Mouse (Mus musculus): ENCODE data around the gene Tdrd9. TPM values are rescaled to one million over a fixed set of nuclear protein-coding genes. Genes with fewer than 3 reads are reported as not detected.
A peak's percentile ranks its signal among the peaks of the same experiment; 100 is the strongest.
"Not testable (repeated sequence)": the region's sequence is repeated elsewhere in the genome, so short reads cannot be mapped to it uniquely, and the experiment has no call there.

Gene Tdrd9
- total RNA-seq, 2 experiments from 2014 or later, result 0.22 to 0.54 TPM

DNA sequence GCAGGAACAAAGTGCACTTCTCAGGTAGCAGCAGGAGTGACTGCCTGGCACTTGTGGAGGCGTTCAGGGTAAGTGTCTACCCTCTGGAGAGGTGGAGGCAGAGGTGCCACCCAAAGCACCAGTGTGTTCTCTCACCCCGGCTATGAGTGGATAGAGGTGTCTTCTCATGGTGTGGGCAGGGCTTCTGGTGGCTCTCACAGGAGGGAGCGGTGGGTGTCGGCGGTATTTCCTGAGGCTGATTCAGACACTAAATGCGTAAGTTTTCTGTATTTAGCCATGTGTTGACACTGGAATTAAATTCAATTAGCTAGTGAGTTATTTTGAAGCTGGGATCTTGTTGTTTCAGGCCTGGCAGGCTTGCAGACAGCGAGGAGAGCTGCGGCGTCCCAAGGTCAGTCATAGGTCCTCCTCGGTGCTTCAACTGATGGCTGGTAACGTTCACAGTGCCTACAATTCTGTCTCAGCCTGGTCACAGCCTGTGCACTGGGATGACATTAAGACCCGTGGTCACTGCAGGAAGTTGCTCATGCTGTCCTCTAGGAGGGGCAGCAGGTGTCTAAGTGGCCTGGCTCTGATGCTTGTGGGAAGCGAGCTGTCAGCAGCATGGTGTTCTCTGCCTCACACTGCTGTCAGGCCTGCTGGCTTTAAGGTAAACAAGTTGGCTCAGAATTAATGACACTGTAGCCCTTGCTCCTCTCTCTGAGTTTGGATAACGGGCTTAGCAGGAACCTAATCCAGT lies 54.7 kb downstream of the Tdrd9 start:
- DNase-seq, result no peak

DNA sequence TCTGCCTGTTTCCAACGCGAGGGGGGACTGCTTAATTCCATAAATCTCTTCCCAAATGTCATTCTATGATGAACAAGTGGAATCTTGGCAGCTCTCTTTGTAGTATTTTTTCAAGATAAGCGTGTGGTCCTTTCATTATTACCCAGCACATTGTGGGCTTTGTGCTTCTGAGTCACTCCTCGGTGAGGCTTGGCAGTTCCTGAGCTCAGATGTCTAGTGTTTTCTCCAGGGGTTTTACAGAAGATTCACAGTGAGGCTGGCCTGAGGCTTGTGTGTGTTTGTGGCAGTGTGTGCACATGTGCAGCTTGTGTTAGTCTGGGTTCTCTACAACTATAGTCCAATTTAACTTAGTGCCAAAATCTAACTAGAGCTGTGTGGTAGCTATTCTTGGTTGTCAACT lies 56.0 kb downstream of the Tdrd9 start:
- DNase-seq, result no peak

DNA sequence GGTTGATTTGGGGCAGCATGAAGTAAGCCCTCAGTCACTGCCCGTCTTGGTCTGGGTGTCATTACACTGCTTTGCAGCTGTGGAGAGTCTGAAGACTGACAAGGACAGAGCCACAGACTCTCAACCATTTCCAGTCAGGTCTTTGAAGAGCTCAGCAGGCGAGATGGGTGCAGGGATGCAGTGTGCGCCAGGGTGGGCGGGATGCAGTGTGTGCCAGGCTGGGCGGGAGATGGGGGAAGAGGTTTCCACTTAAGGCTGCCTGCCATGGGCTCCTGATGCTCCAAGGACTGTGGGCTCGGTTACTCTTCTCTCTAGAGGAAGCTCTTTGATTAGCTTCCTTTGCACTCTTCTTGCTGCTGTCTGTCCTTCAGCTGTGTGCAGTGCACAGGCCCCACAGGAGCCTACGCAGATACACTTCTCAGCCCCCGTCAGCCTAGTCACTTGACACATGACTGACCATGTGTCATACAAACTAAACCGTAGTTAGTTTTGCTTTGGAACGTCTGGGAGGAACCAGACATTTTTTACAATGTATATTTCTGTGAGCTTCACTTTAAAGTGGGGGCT lies 62.1 kb downstream of the Tdrd9 start:
- no peak for DNase-seq

DNA sequence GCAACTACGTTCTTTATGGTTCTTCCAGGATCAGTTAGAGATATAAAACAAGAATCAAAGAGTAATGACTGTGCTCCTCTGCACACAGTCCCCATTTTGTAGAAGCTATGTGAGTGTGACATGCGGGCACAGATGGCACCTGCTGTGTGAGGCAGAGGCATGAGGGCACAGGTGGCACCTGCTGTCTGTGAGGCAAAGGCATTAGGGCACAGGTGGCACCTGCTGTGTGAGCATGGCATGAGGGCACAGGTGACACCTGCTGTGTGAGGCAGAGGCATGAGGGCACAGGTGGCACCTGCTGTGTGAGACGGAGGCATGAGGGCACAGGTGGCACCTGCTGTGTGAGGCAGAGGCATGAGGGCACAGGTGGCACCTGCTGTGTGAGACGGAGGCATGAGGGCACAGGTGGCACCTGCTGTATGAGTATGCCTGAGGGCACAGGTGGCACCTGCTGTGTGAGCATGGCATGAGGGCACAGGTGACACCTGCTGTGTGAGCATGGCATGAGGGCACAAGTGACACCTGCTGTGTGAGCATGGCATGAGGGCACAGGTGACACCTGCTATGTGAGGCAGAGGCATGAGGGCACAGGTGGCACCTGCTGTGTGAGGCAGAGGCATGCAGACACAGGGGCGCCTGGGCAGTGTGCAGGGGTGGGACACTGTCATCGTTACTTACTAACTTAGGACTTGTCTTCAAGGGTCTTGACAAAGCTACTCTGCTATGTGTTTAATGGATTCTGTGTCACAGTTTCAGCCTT lies 64.2 kb downstream of the Tdrd9 start:
- DNase-seq, result not testable (repeated sequence)

DNA sequence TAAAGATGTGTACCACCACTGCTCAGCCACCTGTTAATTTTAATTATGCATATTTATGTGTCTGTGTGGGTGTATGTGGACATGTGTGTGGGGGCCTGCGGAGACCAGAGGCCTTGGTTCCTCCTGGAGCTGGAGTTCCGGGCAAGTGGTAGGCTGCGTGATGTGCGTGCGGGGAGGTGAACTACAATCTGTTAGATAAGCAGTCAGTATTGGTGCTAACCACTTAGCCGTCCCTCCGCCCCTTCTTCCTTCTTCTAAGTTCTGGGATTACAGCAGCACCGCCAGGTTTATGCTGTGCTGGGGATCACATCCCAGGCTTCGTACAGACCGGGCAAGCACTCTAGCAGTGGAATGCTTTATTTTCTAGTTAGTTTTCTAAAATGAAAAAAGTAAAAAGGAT lies 67.1 kb downstream of the Tdrd9 start:
- DNase-seq, result no peak

DNA sequence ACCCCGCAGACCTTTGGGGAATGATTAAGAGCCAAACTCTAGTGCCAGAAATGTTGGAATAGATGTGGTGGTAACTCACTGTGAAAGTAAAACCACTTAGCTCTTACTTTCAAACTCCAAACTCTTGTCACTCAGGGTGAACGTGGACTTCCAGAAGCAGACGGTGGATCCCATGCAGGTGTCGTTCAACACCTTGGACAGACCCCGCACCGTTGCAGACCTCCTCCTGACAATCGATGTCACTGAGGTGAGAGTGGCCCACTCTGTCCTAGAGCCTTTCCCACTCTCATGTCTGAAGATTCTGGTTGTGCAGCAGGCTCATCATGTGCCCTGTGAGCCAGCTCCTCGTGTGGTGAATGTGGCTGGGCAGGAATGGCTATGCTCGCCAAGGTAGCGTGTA lies 67.8 kb downstream of the Tdrd9 start:
- DNase-seq, result no peak

DNA sequence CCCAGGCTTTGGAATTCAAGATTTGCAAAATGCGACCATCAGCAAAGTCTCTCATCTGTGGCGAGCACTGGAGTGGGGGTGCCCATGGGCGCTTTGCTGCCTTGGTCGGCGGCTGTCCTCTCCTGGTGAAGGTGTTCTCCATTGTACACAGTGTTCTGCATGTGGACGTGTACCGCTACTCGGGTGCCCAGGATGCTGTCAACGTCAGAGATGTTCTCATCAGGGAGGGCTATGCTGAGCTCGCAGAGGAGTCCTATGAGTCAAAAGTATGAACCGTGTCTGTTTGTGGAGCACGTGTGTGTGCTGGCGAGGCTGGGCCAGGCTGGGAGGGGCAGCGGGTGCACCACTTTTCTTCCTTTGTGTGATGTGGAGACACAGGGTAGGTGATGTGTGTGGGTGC lies 71.3 kb downstream of the Tdrd9 start:
- DNase-seq, result no peak

DNA sequence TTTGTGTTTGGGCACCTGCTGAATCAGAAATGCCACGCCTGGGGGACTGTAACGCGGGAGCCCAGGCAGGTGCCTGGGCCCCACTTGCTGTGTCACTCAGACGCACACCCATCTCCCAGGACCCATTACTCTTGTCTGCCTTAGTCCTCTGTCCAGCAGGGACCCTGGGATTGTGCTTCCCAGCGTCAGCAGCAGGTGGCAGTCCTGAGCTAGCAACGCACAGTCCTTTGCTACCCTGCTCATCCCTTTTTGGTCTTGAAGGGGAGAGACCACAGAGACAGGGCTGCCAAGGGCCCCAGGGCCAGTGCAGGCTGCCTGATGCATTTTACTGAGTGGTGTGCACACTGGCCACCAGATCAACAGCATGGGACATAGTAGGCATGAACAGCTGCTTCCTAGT lies 106.3 kb downstream of the Tdrd9 start:
- peak; percentile 48 to 88 for DNase-seq

DNA sequence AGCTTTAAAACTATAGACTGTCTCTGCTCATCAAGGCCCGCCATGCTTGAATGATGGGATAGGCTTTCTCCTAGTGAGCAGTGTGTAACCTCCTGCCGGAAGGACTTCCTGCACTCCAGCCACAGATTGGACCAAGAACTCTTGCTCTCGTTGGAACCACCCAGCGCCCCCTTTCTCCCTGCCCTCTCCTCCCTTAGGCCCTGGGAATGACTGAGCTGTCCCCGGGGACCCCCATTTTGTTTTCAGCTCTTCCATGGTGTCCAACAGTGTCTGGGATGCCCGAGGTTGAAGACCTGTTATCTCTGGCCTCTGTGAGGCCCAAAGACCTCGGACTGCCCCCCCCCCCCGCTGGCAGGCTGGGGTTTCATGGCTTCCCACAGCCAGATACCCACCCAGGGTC lies 108.6 kb downstream of the Tdrd9 start:
- DNase-seq, result no peak

DNA sequence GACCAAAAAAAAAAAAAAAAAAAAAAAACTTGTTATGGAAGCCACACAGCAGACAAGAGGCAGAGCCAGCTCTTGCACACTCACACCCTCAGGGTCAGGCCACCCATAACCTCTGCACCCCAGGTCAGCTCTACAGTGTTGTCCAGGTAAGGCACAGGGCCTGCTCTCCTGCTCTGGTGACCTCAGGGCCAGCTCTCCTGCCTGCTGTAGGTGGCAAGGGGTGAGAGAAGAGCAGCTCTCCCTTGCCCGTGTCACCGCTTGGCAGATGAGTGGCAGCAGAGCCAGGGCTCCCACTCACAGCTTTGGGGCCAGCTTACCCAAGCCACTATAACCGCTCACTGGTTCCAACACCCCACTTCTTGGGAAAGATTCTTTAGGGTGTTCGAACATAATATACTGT lies 109.6 kb downstream of the Tdrd9 start:
- no peak for DNase-seq

DNA sequence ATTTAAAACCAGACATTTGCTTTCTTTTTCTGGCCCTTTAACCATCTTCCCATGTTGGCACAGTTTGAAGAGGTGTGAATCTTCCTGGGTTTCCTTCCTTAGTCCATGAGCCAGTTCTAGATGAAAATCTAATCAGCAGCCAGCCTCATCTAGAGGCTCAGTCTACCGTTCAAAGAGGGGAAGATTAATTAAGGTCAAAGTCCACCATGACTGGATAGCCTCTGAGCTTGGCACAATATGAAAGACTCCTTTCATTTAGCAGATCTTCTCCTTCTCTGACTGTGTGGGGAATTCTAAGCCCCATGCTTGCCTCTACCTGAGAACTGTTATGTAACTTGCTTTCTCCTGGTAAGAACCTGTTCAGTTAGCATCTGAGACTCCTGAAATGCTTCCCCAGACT lies 110.9 kb downstream of the Tdrd9 start:
- no peak for DNase-seq

DNA sequence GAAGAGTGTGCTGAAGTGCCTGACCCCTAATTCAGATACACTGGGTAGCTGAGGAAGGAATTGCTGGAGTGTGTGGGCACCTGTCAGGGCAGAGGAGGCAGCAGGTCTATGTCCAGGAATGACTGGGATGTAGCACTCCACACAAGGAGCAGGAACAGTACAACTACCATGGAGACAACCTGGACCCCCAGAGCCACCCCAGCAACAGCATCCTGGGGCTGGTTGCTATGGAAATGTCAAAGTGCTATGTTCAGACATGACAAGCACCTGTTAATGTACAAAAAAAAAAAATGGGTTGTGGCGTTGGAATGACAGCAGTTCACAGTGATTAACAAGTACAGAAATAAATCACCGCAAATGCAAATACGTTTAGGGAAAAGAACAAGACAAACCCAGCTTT lies 114.9 kb downstream of the Tdrd9 start:
- DNase-seq, result no peak

DNA sequence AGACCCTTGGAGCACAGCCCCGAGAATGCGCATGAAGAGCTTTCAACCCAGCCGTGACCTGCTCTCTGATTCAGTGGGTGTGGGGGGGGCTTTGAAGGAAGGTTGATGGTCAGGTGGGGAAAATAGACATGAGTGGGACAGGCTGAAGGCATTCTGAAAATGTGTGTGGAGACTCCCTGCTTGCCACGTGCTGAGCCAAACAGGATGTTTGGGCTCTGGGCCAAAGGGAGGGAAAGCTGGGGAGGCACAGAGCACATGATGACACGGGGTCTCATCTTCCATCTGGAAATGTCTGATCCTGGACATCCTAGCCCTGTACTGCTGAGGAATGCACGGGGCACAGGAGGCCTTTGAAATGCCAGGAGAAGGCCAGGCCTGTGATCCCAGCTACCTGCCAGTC lies 115.4 kb downstream of the Tdrd9 start:
- no peak for DNase-seq

DNA sequence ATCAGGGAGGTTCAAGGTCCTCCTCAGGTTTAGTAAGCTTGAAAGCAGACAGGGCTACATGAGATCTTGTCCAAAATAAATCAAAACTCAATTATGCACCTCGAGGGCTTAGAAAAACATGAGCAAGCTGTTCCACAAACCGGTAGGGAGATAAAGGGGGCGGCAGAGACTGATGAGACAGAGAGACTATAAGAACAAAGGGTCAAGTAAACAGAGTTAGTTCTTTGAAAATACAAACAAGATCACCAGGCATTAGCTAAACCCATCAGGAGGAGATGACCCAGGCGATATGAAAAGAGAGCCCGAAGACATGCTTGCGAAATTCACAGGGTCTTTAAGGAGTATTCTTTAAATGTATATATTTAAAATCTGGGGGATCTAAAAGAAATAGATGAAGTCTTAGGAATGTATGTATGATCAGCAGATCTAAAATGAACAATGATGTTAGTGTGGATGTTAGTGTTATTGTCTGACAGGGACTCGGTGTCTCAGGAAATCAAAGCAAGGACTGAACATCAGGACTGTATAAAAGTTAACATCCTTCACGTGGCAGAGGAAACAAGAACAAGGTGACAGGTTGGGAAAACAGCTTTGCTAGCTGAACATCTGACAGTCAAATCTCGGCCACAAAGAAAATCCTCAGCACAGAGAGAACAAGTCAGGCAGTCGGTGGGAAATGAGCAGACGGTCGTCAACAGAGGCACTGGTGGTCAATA lies 117.4 kb downstream of the Tdrd9 start:
- no peak for DNase-seq

DNA sequence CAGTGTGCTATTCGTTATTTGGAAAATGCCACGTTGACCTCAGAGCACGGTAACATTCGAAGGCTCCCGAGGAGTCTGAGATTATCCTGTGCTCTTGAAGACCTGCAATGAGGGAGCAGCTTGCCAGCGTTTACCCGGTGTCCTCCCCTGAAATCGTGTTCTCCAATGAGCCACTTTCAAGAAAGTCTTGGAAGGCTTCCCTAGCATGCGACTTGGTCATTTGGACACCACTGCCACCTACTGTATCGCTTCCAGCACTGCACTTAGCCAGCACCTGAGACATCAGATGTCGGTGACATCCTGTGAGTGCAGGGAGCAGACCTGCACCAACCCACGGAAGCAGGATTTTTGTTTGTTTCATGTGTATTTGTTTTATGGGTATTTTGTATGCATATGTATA lies 119.7 kb downstream of the Tdrd9 start:
- DNase-seq, result peak; percentile 65 to 85

DNA sequence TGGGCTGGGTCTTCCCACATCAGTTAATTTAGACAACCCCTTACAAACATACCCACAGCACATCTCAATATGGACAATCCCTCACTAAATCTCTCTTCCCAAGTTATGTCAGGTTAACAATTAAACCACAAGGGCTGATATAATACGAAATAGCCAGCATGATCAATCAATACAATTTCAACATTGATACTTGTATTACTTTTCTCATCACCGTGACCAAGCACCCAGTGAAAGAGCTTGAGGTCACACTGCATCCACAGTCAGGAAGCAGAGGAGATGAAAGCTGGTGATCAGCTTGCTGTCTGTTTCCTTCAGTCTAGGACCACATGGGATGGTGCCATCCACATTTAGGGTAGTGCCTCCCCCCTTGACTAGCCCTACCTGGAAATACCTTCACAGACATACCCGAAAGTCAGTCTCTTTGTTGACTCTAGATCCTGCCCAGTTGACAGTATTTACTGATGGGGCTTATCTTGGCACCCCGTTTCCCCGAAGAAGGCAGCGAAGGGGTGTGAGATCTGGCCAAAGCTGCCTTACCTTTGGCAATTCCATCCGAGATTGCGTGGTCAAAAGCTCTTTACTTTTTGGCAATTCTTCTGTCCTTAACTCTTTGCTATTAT lies 123.0 kb downstream of the Tdrd9 start:
- DNase-seq, result no peak

DNA sequence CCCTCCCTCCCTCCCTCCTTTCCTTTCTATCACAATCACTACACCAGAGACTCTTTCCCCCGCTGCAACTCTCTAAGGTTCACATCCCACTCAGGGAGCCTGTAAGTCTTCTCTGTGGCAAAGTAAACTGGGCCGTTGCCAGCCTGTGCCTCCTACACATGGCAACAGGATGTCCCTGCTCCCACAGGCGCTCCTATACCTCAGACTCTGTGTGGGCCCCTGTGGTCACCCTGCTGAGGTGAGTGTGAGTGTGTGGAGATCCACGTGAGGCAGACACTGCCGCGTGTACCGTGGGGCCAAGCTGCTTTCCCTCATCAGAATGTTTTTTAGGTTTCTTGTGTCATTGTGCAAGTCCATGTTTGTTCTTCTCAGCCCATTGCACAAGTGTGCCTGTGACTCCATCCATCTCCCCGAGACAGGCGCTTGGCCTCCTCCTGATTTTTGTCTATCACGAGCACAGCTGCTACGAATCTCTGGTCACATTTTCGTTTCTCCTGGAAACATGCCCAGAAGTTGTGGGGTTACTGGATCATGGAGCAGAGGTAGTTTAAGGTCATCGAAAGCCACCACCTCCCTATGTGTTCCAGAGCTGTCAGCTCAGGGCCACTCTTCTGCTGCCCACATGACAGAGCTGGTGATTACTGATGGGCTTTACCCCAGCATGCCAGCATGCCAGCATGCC lies 124.8 kb downstream of the Tdrd9 start:
- DNase-seq, result peak; percentile 87 to 89

DNA sequence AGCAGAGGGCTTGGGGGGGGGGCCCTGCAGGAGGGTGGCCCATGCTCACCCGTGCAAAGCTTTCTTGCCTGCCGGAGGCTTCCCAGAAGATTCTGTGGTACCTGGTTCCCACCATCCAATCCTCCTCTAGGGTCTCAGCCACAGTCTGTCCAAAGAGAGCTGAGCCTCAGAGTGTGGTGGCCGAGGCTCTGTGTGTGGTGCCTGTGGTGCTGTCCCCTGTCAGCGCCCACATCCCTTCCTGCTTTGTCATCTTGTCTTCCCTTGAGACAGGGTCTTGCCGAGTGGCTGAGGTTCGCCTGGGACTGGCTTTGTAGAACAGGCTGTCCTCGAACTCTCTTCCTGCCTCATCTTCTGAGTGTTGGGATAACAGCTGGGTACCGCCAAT lies 125.4 kb downstream of the Tdrd9 start:
- DNase-seq, result no peak

DNA sequence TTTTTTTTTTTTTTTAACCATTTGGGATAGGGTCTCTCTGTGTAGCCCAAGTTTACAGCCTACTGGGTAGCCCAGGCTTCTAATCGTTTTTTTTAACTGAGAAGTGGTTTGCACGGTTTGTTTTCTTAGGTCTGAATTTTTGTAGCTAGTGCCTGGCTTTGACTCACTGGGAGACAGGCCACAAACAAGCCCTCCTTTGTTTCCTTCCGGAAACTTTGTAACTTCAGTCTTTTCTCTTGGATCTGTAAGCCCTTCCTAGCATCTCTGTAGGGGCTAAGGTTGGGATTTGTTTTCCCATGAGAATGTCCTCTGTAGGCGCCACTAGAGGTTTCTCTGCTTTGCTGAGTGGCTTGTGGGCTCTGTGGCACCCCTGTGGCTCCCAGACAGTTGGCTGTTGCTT lies 128.7 kb downstream of the Tdrd9 start:
- no peak for DNase-seq

DNA sequence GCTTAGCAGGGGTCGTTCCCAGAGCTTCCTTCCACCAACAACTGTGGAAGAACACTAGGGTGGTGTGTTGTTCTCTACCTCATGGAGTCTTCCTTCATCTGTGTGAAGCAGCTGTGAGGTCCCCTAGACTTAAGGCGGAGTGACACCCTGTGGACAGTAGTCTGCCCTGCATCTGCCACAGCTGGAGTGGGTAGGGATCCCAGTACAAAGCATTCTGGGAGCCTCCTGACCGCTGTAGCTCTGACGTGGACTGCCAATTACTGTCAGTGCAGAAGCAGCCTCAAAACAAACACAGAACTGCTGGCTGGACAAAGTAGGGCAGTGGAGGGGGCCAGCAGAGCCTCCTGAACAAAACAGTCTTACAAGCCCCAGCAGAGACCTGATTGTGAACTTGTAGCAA lies 129.7 kb downstream of the Tdrd9 start:
- peak; percentile 33 to 38 for DNase-seq

DNA sequence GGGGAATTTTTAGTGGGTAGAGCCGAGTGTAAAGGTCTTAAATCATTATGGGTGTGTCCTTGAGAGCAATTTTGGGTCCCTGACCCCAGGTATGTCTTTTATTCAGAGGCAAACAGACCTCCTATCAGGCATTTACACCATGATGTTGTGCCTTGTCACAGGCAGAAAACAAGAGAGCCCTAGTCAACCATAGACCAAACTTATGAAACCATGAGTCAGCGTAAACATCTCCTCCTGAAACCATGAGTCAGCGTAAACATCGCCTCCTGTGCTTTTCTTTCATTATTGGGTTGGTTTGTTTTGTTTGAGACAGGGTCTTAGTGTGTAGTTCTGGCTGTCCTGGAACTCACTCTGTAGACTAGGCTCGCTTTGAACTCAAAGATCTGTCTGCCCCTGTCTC lies 131.8 kb downstream of the Tdrd9 start:
- no peak for DNase-seq

DNA sequence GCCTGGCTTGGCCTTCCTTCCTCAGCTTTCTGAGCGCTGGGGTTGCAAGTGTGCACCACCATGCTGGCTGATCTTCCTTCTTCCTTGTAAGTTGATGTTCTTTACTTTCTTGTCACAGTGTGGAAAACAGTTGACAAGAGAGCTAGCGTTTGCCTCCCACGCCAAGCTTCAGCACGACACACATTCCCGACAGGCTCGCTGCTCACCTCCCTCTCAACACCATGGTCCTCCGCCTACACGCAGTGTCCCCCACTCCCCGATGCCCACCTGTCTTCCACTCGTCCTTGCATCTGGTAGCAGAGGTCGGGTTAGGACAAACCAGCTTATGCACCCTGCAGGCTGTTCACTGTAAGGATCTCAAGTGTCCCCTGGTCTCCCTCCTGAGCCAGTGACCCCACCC lies 133.5 kb downstream of the Tdrd9 start:
- no peak for DNase-seq
